Mouse (Mus musculus) CH12.LX (cell line): Measurements from ENCODE around the gene Tmem170. TPM values are rescaled to one million over a fixed set of nuclear protein-coding genes. Genes with fewer than 3 reads are reported as not detected.

Experiments
- DNase-seq: peaks from one replicate; pipeline ENCODE4 v3.0.0-alpha.2; 2013; ENCODE audit errors: extremely low read depth
- H3K27ac ChIP-seq: 2 replicates; pipeline ENCODE4 v1.5.1; 2012; ENCODE audit warnings: low read depth, mild to moderate bottlenecking, control low read depth, moderate library complexity; ENCODE audit not compliant: insufficient read depth
- H3K27me3 ChIP-seq: replicated peaks from 2 replicates; pipeline ENCODE3; 2012; ENCODE audit warnings: inconsistent platforms
- H3K36me3 ChIP-seq, 2 experiments: replicated peaks in 1 of 2; 2 replicates each; pipeline versions ENCODE3 to v1.6.1; 2012; ENCODE audit warnings: inconsistent platforms in 1 of 2, low read length in 1 of 2, mild to moderate bottlenecking in 1 of 2, mixed read lengths in 1 of 2, moderate library complexity in 1 of 2; ENCODE audit not compliant: control insufficient read depth in 1 of 2, insufficient read depth in 1 of 2
- H3K4me1 ChIP-seq, 2 experiments: 2 replicates each; pipeline ENCODE4 v1.6.1; 2012; ENCODE audit warnings: inconsistent platforms in 1 of 2, moderate library complexity in 1 of 2; ENCODE audit not compliant: insufficient read depth in 2 of 2, control insufficient read depth in 1 of 2
- H3K4me2 ChIP-seq: 2 replicates; pipeline ENCODE4 v1.6.1; 2012; ENCODE audit warnings: low read depth, mild to moderate bottlenecking, control low read depth; ENCODE audit not compliant: poor library complexity, insufficient read depth, severe bottlenecking
- H3K4me3 ChIP-seq, 3 experiments: fragments of 150-350 bp in 1 of 3; sonication (generic) in 1 of 3; replicated peaks in 1 of 3; 2 replicates each; pipeline versions ENCODE3 to v1.5.1; 2011 to 2012; ENCODE audit warnings: low read depth in 2 of 3, low read length in 2 of 3, mild to moderate bottlenecking in 2 of 3, moderate library complexity in 2 of 3, control low read depth in 1 of 3, improper control_type of control experiment in 1 of 3, inconsistent platforms in 1 of 3, mixed read lengths in 1 of 3; ENCODE audit not compliant: poor library complexity in 1 of 3
- H3K79me2 ChIP-seq: replicated peaks from 2 replicates; pipeline ENCODE4 v1.6.1; 2012; ENCODE audit warnings: mild to moderate bottlenecking, moderate library complexity; ENCODE audit not compliant: control insufficient read depth, poor library complexity, insufficient read depth, severe bottlenecking; ENCODE audit errors: extremely low read depth
- H3K9ac ChIP-seq: 2 replicates; pipeline ENCODE4 v1.6.1; 2012; ENCODE audit warnings: low read depth, mild to moderate bottlenecking, control low read depth, moderate library complexity; ENCODE audit not compliant: insufficient read depth
- H3K9me3 ChIP-seq: replicated peaks from 2 replicates; pipeline ENCODE3; 2012; ENCODE audit warnings: low read length, inconsistent platforms, mixed read lengths
- BHLHE40 ChIP-seq: IDR thresholded peaks from 2 replicates; pipeline ENCODE4 v1.6.1; 2011; ENCODE audit warnings: mild to moderate bottlenecking, low read depth, low read length, improper control_type of control experiment
- CHD1 ChIP-seq: IDR thresholded peaks from 2 replicates; pipeline ENCODE4 v1.6.1; 2012; ENCODE audit warnings: low read depth, low read length, improper control_type of control experiment, inconsistent platforms
- CTCF ChIP-seq, 2 experiments: IDR thresholded peaks in 1 of 2; conservative IDR thresholded peaks in 1 of 2; 2 replicates each; pipeline ENCODE4 v1.5.1; 2011 to 2012; ENCODE audit warnings: low read depth in 2 of 2, low read length in 2 of 2, improper control_type of control experiment in 1 of 2, inconsistent platforms in 1 of 2, mild to moderate bottlenecking in 1 of 2, moderate library complexity in 1 of 2
- GABPA ChIP-seq: IDR thresholded peaks from 2 replicates; pipeline ENCODE4 v1.6.1; 2012; ENCODE audit warnings: low read depth, low read length, improper control_type of control experiment, inconsistent platforms; ENCODE audit not compliant: insufficient replicate concordance
- HCFC1 ChIP-seq: IDR thresholded peaks from 2 replicates; pipeline ENCODE4 v1.6.1; 2012; ENCODE audit warnings: low read depth, mild to moderate bottlenecking, inconsistent platforms, low read length, improper control_type of control experiment
- IRF4 ChIP-seq: IDR thresholded peaks from 2 replicates; pipeline ENCODE4 v1.6.1; 2014; ENCODE audit warnings: low read depth, mild to moderate bottlenecking, inconsistent platforms, low read length, improper control_type of control experiment
- KAT2A ChIP-seq: IDR thresholded peaks from 2 replicates; pipeline ENCODE4 v1.6.1; 2012; ENCODE audit warnings: low read length, improper control_type of control experiment, inconsistent platforms; ENCODE audit not compliant: insufficient replicate concordance
- MAFK ChIP-seq: IDR thresholded peaks from 2 replicates; pipeline ENCODE4 v1.6.1; 2011; ENCODE audit warnings: low read length, improper control_type of control experiment; ENCODE audit not compliant: insufficient replicate concordance
- MAZ ChIP-seq: IDR thresholded peaks from 2 replicates; pipeline ENCODE4 v1.6.1; 2012; ENCODE audit warnings: low read depth, mild to moderate bottlenecking, inconsistent platforms, low read length, improper control_type of control experiment, moderate library complexity
- MXI1 ChIP-seq: IDR thresholded peaks from 2 replicates; pipeline ENCODE4 v1.6.1; 2011; ENCODE audit warnings: mild to moderate bottlenecking, low read depth, low read length, improper control_type of control experiment
- NELFE ChIP-seq: IDR thresholded peaks from 2 replicates; pipeline ENCODE4 v1.6.1; 2011; ENCODE audit warnings: low read depth, low read length, improper control_type of control experiment
- NRF1 ChIP-seq: IDR thresholded peaks from 2 replicates; pipeline ENCODE4 v1.6.1; 2014; ENCODE audit warnings: low read depth, mild to moderate bottlenecking, inconsistent platforms, low read length, improper control_type of control experiment, moderate library complexity
- POLR2A ChIP-seq: IDR thresholded peaks from 2 replicates; pipeline ENCODE4 v1.6.1; 2011; ENCODE audit warnings: low read depth, mild to moderate bottlenecking, improper control_type of control experiment, low read length
- RAD21 ChIP-seq: IDR thresholded peaks from 2 replicates; pipeline ENCODE4 v1.6.1; 2011; ENCODE audit warnings: low read depth, mild to moderate bottlenecking, low read length, improper control_type of control experiment, moderate library complexity
- SIN3A ChIP-seq: IDR thresholded peaks from 2 replicates; pipeline ENCODE4 v1.6.1; 2012; ENCODE audit warnings: low read length, improper control_type of control experiment, inconsistent platforms
- SMC3 ChIP-seq: IDR thresholded peaks from 2 replicates; pipeline ENCODE4 v1.6.1; 2011; ENCODE audit warnings: low read depth, low read length, improper control_type of control experiment
- TCF12 ChIP-seq: IDR thresholded peaks from 2 replicates; pipeline ENCODE4 v1.6.1; 2014; ENCODE audit warnings: low read depth, mild to moderate bottlenecking, inconsistent platforms, low read length, improper control_type of control experiment
- UBTF ChIP-seq: IDR thresholded peaks from 2 replicates; pipeline ENCODE4 v1.6.1; 2012; ENCODE audit warnings: low read depth, mild to moderate bottlenecking, inconsistent platforms, low read length, improper control_type of control experiment, moderate library complexity
- USF2 ChIP-seq: conservative IDR thresholded peaks from 2 replicates; pipeline ENCODE4 v1.6.1; 2011; ENCODE audit warnings: low read depth, low read length, improper control_type of control experiment
- ZC3H11A ChIP-seq: IDR thresholded peaks from 2 replicates; pipeline ENCODE4 v1.6.1; 2012; ENCODE audit warnings: low read depth, mild to moderate bottlenecking, inconsistent platforms, low read length, improper control_type of control experiment
- ZMIZ1 ChIP-seq: IDR thresholded peaks from 2 replicates; pipeline ENCODE4 v1.6.1; 2012; ENCODE audit warnings: low read depth, mild to moderate bottlenecking, inconsistent platforms, low read length, improper control_type of control experiment
- ZNF384 ChIP-seq: IDR thresholded peaks from 2 replicates; pipeline ENCODE4 v1.6.1; 2012; ENCODE audit warnings: low read depth, low read length, improper control_type of control experiment, inconsistent platforms
- dilution Hi-C: fragments of 300-500 bp; cut with MboI; formaldehyde crosslinking; loops from 2 replicates; pipeline ENCODE4 v1.14.3; 2020; ENCODE audit warnings: low sequenced_read_pairs; ENCODE audit not compliant: extremely low pct_unique_long_range_greater_than_20kb, extremely low pct_ligation_motif_present
- in situ Hi-C: fragments of 300-500 bp; cut with MboI; formaldehyde crosslinking; loops from 3 replicates; pipeline ENCODE4 v1.14.3; 2019; ENCODE audit warnings: low sequenced_read_pairs, low pct_ligation_motif_present, low pct_unique_long_range_greater_than_20kb, mixed read lengths
- polyA plus RNA-seq: library from polyadenylated mRNA; unstranded; fragments of >175 nt; gene quantifications from 2 replicates; pipeline ENCODE4 v1.2.1, GENCODE M21; 2012; ENCODE audit warnings: low read depth; ENCODE audit not compliant: insufficient read length
- total RNA-seq, 2 experiments: library from RNA; depleted of rRNA; stranded (reverse); fragments of 300-350 nt in 1 of 2; fragments of >200 nt in 1 of 2; gene quantifications; 2 replicates each; pipeline ENCODE4 v1.2.3; 2012 to 2014

The Tmem170 gene
- total and polyA plus RNA-seq, 3 experiments, result 1.6 to 2.5 (median 2.4) TPM

DNA sequence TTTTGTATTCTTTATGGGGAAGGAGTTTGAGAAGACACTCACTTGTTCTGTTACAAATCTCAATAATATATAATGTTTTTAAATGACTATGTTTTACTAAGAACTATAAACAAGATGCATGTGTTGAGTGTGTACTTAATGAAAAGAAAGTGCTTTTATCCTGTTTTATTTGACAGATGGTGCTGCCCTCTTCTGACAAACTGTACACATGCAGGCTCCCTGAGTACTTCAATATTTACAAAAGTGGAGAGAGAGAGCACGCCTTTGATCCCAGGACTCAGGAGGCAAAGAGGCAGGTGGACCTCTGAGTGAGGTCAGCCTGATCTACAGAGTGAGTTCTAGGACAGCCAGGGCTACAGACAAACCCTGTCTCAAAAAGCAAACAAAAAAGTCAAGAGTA lies 41.0 kb downstream of the Tmem170 start:
- dilution Hi-C loops (no loop called here), in situ Hi-C loops (loop anchor here (10.0 kb wide), 2 partner anchors 101 to 131 kb away; no protein-coding TSS in a partner anchor)
- Histone ChIP-seq H3K4me1 (no peaks in the 10 kb centered on the region), H3K36me3 (peaks cover 34 to 86% of the 10 kb centered on the region in 2 experiments), H3K79me2 (no peaks in the 10 kb centered on the region), H3K4me3 (no peak overlapping the region), H3K9me3 (no peaks in the 10 kb centered on the region), H3K27ac (no peak overlapping the region), H3K9ac (no peak overlapping the region), H3K4me2 (no peak overlapping the region), H3K27me3 (no peaks in the 10 kb centered on the region)
- no peak for DNase-seq
- TF ChIP-seq RAD21, result peak; percentile 44
- TF ChIP-seq SMC3, result peak; percentile 43
- no peak for TF ChIP-seq SIN3A
- no peak for TF ChIP-seq MXI1
- TF ChIP-seq CTCF (conservative IDR thresholded peaks at IDR 0.05 in 1 of 2, IDR thresholded peaks at IDR 0.05 in 1 of 2; ENCODE audit: low read depth in 2 of 2, low read length in 2 of 2), result peak in 1 of 2 experiments; percentile 60; a peak in 2 of 4 replicates
- TF ChIP-seq USF2, result no peak
- TF ChIP-seq HCFC1, result no peak

GRCm38 (mm10) chr8:111834011-111834410 lies 42.5 kb downstream of the Tmem170 start:
- Histone ChIP-seq H3K4me2 (no peak overlapping the region), H3K9ac (no peak overlapping the region), H3K36me3 (peaks cover 35 to 89% of the 10 kb centered on the region in 2 experiments), H3K4me1 (no peaks in the 10 kb centered on the region), H3K9me3 (no peaks in the 10 kb centered on the region), H3K27me3 (no peaks in the 10 kb centered on the region), H3K79me2 (no peaks in the 10 kb centered on the region), H3K4me3 (no peak overlapping the region), H3K27ac (no peak overlapping the region)
- dilution Hi-C loops (no loop called here), in situ Hi-C loops (loop anchor here (10.0 kb wide), 2 partner anchors 99 to 129 kb away; no protein-coding TSS in a partner anchor)
- DNase-seq, result no peak
- TF ChIP-seq BHLHE40 (no peak), CHD1 (no peak), NELFE (no peak), MXI1 (no peak), MAFK (no peak), ZC3H11A (no peak), TCF12 (no peak), MAZ (no peak), ZMIZ1 (no peak), IRF4 (no peak), KAT2A (no peak), SMC3 (no peak), ZNF384 (no peak), UBTF (no peak), POLR2A (no peak), NRF1 (no peak), GABPA (no peak)
